Mouse (Mus musculus) heart, postnatal 10 days (tissue): ENCODE data around the gene Herc2. TPM values are rescaled to one million over a fixed set of nuclear protein-coding genes. Genes with fewer than 3 reads are reported as not detected.
"Not testable (repeated sequence)": the region's sequence is repeated elsewhere in the genome, so short reads cannot be mapped to it uniquely, and the experiment has no call there.

Experiments used
- DNase-seq, 2 experiments: peaks; one replicate each; pipeline ENCODE4 v3.0.0; 2021
- intact Hi-C: fragments of 180-260 bp; cut with DNase I; formaldehyde crosslinking; loops from one replicate; pipeline ENCODE4 v1.15.1; 2025
- total RNA-seq, 2 experiments: library from RNA; stranded (reverse); gene quantifications; 2 replicates each; pipeline ENCODE4 v1.2.3; 2021

The Herc2 gene
- 10 to 100 TPM; 44.4 to 50.2 TPM for total RNA-seq

- peak; percentile 99 to 100 for DNase-seq
- intact Hi-C loops = loop anchor here (5.0 kb wide), 1 partner anchor 88 kb away; the partner anchor contains the start of gene Nipa2
Measured at GRCm38 (mm10) chr7:56049831-56050321, at the start of gene Herc2. TSS of gene Herc2 (plus strand) at chr7:56050196.

- DNase-seq = no peak
- intact Hi-C loops = no loop called here
Measured at GRCm38 (mm10) chr7:56010318-56011017, 39.5 kb upstream of the Herc2 start.

GRCm38 (mm10) chr7:56011018-56011333 is 39.0 kb upstream of the Herc2 start:
- DNase-seq = no peak
- intact Hi-C loops = no loop called here

DNA sequence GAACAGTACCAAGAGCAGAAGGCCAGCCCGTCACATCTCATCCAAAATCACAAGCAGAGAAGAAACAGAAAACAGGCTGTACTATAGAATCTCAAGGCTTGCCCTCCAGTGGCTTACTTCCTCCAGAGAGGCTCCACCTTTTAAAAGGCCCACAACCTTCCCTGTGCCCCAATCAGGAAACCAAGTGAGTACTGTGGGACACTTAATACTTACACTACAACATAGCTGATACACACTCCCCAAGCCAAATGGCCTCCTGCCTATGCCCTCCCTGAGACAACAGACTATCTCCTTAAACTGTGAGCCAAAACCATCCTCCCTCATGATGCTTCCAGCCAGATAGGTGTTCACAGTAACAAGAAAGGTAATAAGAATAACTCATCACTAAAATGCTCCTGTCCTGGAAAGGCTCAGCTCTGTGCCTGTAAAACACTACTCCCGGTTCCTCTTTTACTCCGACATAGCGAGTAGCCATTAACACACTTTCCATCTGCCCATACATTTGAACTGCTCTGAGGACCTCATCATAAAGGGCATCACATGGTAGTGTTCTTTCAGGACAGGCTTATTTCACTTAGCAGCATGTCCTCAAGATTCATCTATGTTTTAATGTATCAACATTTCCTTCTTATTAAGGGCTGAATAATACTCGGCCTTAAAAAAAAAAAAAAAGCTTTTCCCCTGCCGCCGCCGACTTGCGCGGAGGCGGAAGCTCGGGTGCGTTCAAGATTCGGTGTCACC is 36.6 kb upstream of the Herc2 start:
- intact Hi-C loops = no loop called here
- DNase-seq = no peak

DNA sequence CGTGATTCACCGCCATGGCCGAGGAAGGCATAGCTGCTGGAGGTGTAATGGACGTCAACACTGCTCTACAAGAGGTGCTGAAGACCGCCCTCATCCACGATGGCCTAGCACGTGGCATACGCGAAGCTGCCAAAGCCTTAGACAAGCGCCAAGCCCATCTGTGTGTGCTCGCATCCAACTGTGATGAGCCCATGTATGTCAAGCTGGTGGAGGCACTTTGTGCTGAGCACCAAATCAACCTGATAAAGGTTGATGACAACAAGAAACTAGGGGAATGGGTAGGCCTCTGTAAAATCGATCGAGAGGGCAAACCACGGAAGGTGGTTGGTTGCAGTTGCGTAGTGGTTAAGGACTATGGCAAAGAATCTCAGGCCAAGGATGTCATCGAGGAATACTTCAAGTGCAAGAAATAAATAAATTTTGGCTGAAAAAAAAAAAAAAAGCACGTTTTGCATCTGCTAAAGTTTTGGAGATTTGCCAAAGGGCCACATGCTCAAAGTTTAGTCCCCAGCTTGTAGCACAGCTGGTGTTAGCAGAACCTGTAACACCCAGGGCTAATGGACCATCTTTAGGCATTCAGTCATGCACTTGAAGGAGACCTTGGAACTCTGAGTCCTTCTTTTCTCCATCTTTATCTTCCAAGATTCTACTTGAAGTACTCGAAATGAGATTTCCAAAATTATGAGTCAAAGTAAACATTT is 35.8 kb upstream of the Herc2 start:
- DNase-seq, intact Hi-C loops: not testable (repeated sequence)

- no peak for DNase-seq
- intact Hi-C loops = no loop called here
Measured at GRCm38 (mm10) chr7:56015172-56015571, 34.8 kb upstream of the Herc2 start.

GRCm38 (mm10) chr7:56015837-56016236 is 34.2 kb upstream of the Herc2 start:
- DNase-seq = no peak
- intact Hi-C loops = no loop called here

- no peak for DNase-seq
Measured at GRCm38 (mm10) chr7:56017761-56018160, 32.2 kb upstream of the Herc2 start.

DNA sequence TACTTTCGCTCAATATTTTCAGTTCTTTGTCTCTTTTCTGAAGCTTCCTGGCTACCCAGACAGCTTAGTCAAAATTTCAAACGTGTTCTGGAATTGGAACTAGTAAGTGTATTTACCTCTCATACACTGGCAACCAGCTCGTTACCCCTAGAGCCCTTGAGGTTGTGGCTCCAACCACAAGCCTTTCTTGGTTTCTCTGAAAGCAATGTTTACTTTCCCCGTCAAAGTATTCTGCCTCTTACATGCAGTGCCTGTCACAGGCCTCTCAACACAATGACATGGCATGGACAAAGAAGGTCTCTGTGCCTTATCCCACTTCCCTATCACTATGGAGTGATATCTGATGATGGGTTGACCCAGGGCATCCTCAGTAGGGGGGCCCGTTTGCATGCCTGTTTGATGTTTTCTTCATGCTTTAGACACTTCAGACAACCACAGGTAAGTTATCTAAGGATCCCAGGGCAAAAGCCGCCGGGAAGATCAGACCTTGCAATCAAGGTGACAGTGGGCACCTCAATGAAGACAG is 31.5 kb upstream of the Herc2 start:
- intact Hi-C loops = no loop called here
- no peak for DNase-seq

More at GRCm38 (mm10) chr7:56017761-56018160, 32.2 kb upstream of the Herc2 start:
- intact Hi-C loops = no loop called here

DNA sequence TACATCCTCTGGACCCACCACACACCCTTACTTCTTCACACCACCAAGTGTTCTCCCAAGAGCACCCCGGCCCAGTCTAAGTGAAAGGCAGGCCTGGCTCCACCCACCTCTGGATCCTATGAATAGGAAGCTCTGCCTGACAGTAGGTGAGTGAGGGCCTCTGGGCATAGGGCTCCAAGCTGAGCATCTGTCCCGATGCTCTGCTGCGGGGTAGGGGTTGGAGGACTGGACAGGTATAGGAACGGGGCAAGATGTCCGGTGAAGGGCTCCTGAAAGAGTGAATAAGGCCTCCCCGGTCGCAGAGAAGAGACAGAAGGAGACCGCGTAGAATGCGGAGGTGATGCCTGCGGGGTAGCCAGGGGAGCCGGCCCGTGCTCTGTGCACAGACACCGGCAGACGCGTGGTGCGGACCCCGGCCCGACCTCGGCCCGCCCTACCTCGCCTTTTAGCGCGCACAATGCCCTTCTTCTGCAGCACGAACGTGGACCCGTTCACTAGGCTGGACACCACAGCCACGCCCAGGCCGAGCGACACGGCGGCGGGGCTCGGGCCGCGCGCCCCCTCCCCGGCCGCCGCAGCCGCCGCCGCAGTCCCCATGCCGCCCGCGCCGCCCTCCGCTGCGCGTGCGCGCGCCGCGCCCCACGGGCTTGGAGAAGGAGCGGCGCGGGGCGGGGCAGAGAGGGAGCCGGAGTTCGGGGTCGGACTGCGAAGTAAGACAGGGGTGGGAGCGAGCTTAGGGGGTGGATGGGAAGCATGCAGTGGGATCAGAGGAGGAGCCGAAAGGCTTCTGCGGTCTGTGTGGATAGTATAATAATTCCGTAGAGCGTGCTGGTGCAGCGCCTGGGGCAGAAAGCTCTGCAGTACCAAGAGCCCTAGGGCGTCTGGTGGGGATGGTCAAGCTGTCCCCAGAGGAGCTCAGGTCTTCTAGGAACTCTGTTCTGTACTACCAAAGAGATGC is 30.7 kb upstream of the Herc2 start:
- peak; percentile 67 to 69 for DNase-seq
- intact Hi-C loops = no loop called here

DNA sequence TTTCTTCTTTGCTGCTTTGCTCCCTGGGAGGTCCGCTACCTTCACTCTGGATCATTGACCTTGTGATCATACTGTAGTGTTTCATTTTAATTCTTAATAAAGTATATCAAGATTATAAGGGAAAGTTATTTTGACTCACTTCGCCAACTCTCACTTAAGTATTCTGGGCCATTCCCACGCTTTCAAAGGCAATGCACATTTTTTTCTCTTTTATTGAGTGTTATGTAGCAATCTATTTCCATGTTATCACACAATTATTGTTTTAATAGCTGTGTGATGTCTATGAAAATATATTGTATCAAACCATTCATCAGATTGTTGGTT is 30.1 kb upstream of the Herc2 start, which contains the start of gene Nipa1:
Nipa1 (minus strand) TSS at position 25 of the 324 bp plus-strand sequence.
- DNase-seq = no peak
- intact Hi-C loops = no loop called here

DNA sequence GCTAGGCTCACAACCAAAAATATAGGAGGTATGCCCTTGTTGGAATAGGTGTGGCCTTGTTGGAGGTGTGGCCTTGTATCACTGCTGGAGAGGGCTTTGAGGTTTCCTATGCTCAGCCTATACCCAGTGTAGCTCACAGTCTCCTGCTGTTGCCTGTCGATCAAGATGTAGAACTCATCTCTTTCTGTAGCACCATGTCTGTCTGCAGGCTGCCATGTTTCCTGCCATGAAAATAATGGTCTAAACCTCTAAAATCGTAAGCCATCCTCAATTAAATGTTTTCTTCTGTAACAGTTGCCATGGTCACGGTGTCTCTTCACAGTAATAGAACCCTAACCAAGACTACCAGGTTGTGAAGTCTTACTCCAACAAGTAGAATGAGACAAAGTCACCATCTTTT is 26.4 kb upstream of the Herc2 start:
- intact Hi-C loops = no loop called here
- no peak for DNase-seq

- DNase-seq = peak; percentile 61 to 73
- intact Hi-C loops = loop anchor here (1.0 kb wide), 1 partner anchor 56 kb away; no protein-coding TSS in a partner anchor
Measured at GRCm38 (mm10) chr7:56042353-56042752, 7.6 kb upstream of the Herc2 start.

DNA sequence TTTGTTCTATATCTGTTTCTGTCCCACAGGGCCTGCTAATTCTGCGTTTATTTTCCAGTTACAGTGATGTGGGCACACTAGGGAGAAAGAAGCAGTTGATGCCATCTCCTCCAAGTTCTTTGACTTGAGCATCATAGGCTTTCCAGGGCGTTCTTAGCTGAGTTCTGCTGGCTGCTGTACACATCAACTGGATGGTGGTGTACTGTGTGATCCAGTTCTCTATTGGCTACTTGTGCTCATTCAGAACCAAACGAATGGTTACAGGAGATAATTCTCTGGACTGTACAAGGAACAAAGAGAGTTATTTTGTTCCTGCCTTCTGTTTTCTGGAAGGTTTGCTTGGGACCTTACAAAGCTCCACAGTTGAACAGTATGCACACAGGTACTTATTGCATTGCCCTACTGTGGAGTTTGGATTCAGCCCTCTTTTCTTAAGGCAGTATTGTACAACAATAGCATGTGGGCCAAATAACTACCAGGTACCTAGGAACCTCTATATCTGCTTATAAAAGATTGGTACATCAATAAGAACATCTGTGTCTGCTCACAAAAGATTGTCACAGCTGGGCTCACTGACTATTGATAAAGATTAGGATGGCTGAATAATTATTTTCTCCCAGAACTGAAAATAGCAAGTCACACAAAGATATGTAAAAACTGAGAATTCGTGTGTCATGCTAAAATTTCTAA is 6.3 kb upstream of the Herc2 start:
- intact Hi-C loops = no loop called here
- no peak for DNase-seq

GRCm38 (mm10) chr7:56044267-56044629 is 5.7 kb upstream of the Herc2 start:
- DNase-seq = no peak
- intact Hi-C loops = no loop called here

GRCm38 (mm10) chr7:56047178-56047577 is 2.8 kb upstream of the Herc2 start:
- intact Hi-C loops = no loop called here
- no peak for DNase-seq

DNA sequence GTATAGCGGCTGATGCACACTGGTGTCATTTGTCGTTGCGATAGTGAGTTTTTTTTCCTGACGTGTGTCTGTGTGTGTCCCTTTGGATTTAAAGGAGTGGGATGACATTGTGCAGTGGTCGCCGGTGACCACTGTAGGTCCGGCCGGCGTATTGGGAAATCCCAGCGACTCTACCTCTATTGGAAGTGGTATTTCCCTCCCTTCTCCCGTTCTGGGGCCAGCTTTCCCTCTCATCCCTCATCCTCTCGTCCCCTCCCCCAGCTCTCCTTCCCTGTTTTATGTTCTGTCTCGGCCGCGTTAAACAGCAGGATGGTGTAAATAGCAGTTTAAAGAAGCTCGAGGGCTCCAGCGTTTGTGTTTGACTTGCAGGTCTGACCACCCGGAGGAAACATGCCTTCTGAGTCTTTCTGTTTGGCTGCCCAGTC is 503 bp downstream of the Herc2 start:
- intact Hi-C loops = loop anchor here (5.0 kb wide), 1 partner anchor 88 kb away; the partner anchor contains the start of gene Nipa2

DNA sequence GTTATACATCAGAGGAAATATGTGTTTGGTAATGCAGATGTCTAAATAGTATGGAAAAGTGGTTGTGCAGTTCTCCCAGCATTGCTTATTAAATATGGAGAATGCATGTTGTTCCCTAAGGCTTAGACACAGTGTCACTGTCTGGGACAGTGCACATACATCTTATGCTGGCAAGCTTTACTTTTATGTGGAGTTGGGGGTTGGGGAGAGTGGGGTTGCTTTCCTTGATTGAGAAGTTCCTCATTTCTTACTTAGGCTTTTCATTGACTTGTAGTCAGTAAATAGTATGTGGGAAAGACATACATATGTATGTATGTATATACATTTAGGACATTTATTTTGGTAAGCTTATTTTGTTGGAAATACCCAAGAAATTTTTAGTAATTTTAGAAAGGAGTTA is 3.0 kb downstream of the Herc2 start:
- no peak for DNase-seq
- intact Hi-C loops = loop anchor here (5.0 kb wide), 1 partner anchor 91 kb away; the partner anchor contains the start of gene Nipa2

More for the DNA sequence above, 503 bp downstream of the Herc2 start:
- DNase-seq = peak; percentile 39 to 47

DNA sequence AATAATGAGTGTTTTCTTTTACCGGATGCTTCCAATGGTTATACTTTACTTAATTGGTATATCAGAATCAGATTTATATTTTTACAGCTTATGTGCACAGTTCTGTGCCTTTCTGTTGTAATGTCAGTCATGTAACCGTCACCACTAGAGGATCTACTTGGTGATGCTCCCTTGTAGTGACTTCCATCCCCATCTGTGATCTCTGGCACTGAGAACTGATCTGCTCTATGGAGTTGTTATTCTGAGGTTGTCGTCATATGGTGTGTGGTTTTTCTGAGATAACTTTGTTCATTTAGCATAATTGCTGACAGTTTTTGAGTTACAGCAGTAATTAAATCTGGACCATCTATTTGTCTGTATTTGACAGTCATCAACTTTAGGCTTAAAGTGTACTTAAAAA is 5.3 kb downstream of the Herc2 start:
- intact Hi-C loops = no loop called here
- no peak for DNase-seq
